Mouse (Mus musculus) thymus, adult 2 months (tissue): ENCODE measurements around the gene Chn2.

ENCODE experiments used
- CTCF ChIP-seq: fragments of 200-500 bp; IDR thresholded peaks from 2 replicates; pipeline ENCODE4 v1.5.1; 2012; ENCODE audit warnings: mild to moderate bottlenecking, control low read depth, low read length, moderate library complexity, borderline replicate concordance; ENCODE audit not compliant: control insufficient read depth, poor library complexity, insufficient read depth; ENCODE audit errors: extremely low read depth
- POLR2A ChIP-seq: fragments of 200-500 bp; IDR thresholded peaks from 2 replicates; pipeline ENCODE4 v1.6.1; 2012; ENCODE audit warnings: mild to moderate bottlenecking, low read length, control low read depth, moderate library complexity; ENCODE audit not compliant: control insufficient read depth, poor library complexity, insufficient read depth; ENCODE audit errors: extremely low read depth

GRCm38 (mm10) chr6:54074454-54074853 lies 35.1 kb downstream of the Chn2 start:
- TF ChIP-seq POLR2A (no peak), CTCF (no peak)
